Mouse (Mus musculus): Measurements from ENCODE around the gene Gm9903. TPM values are rescaled to one million over a fixed set of nuclear protein-coding genes. Genes with fewer than 3 reads are reported as not detected.

Gene Gm9903
- total and polyA plus RNA-seq, 2 experiments: 0.06 to 0.09 TPM

GRCm38 (mm10) chr5:33668223-33668622, 38.5 kb downstream of the Gm9903 start:
- H3K36me3 ChIP-seq (ENCODE audit: control insufficient read depth, insufficient read depth, low read length): no peaks in the 10 kb centered on the region
- no peaks in the 10 kb centered on the region for H3K4me1 ChIP-seq (ENCODE audit: control insufficient read depth, insufficient read depth, low read length)
- no peak overlapping the region for H3K27ac ChIP-seq (replicated peaks; ENCODE audit: insufficient read depth, low read depth, low read length)
- H3K9ac ChIP-seq (ENCODE audit: low read depth, low read length): no peak overlapping the region
- H3K27me3 ChIP-seq (ENCODE audit: control insufficient read depth, insufficient read depth, low read length): no peaks in the 10 kb centered on the region
- no peaks in the 10 kb centered on the region for H3K79me2 ChIP-seq (ENCODE audit: control insufficient read depth, insufficient read depth, low read length)
- H3K4me3 ChIP-seq (ENCODE audit: insufficient read depth, low read depth, low read length): no peak overlapping the region
- no peak for TF ChIP-seq CTCF (IDR thresholded peaks at IDR 0.05; ENCODE audit: low read depth, low read length)
- no peak for TF ChIP-seq POLR2A (IDR thresholded peaks at IDR 0.05; ENCODE audit: extremely low read depth, insufficient read depth, low read length)
- no peak for DNase-seq (ENCODE audit: extremely low read depth, low read depth, low spot score)

GRCm38 (mm10) chr5:33671659-33672058, 41.9 kb downstream of the Gm9903 start:
- no peaks in the 10 kb centered on the region for H3K36me3 ChIP-seq (ENCODE audit: control insufficient read depth, insufficient read depth, low read length)
- TF ChIP-seq POLR2A (IDR thresholded peaks at IDR 0.05; ENCODE audit: extremely low read depth, insufficient read depth, low read length) (no peak), CTCF (IDR thresholded peaks at IDR 0.05; ENCODE audit: low read depth, low read length) (no peak)
- H3K27me3 ChIP-seq (ENCODE audit: control insufficient read depth, insufficient read depth, low read length): no peaks in the 10 kb centered on the region
- no peak overlapping the region for H3K27ac ChIP-seq (replicated peaks; ENCODE audit: insufficient read depth, low read depth, low read length)
- H3K9ac ChIP-seq (ENCODE audit: low read depth, low read length): no peak overlapping the region
- no peak overlapping the region for H3K4me3 ChIP-seq (ENCODE audit: insufficient read depth, low read depth, low read length)
- no peaks in the 10 kb centered on the region for H3K4me1 ChIP-seq (ENCODE audit: control insufficient read depth, insufficient read depth, low read length)
- DNase-seq (ENCODE audit: extremely low read depth, low read depth, low spot score): no peak
- 79% methylated on average over 5 of the region's 5 CpGs for WGBS
- no peaks in the 10 kb centered on the region for H3K79me2 ChIP-seq (ENCODE audit: control insufficient read depth, insufficient read depth, low read length)

GRCm38 (mm10) chr5:33674439-33674838, 44.7 kb downstream of the Gm9903 start:
- TF ChIP-seq CTCF (IDR thresholded peaks at IDR 0.05; ENCODE audit: low read depth, low read length): no peak
- Histone ChIP-seq H3K9ac (ENCODE audit: low read depth, low read length) (no peak overlapping the region), H3K27ac (replicated peaks; ENCODE audit: insufficient read depth, low read depth, low read length) (no peak overlapping the region), H3K27me3 (ENCODE audit: control insufficient read depth, insufficient read depth, low read length) (no peaks in the 10 kb centered on the region), H3K79me2 (ENCODE audit: control insufficient read depth, insufficient read depth, low read length) (no peaks in the 10 kb centered on the region), H3K4me3 (ENCODE audit: insufficient read depth, low read depth, low read length) (no peak overlapping the region), H3K36me3 (ENCODE audit: control insufficient read depth, insufficient read depth, low read length) (no peaks in the 10 kb centered on the region), H3K4me1 (ENCODE audit: control insufficient read depth, insufficient read depth, low read length) (no peaks in the 10 kb centered on the region)
- WGBS: 56% methylated on average over 3 of the region's 3 CpGs
- DNase-seq (ENCODE audit: extremely low read depth, low read depth, low spot score): no peak

- 5% methylated on average over 1 of the region's 1 CpGs for WGBS
- no peak overlapping the region for H3K9ac ChIP-seq (ENCODE audit: low read depth, low read length)
- H3K4me3 ChIP-seq (ENCODE audit: insufficient read depth, low read depth, low read length): no peak overlapping the region
- H3K79me2 ChIP-seq (ENCODE audit: control insufficient read depth, insufficient read depth, low read length): no peaks in the 10 kb centered on the region
- H3K27me3 ChIP-seq (ENCODE audit: control insufficient read depth, insufficient read depth, low read length): no peaks in the 10 kb centered on the region
- H3K4me1 ChIP-seq (ENCODE audit: control insufficient read depth, insufficient read depth, low read length): no peaks in the 10 kb centered on the region
- no peaks in the 10 kb centered on the region for H3K36me3 ChIP-seq (ENCODE audit: control insufficient read depth, insufficient read depth, low read length)
- peak; percentile 19 for DNase-seq (ENCODE audit: extremely low read depth, low read depth, low spot score)
- no peak for TF ChIP-seq POLR2A (IDR thresholded peaks at IDR 0.05; ENCODE audit: extremely low read depth, insufficient read depth, low read length)
- TF ChIP-seq CTCF (IDR thresholded peaks at IDR 0.05; ENCODE audit: low read depth, low read length): peak; percentile 80
- no peak overlapping the region for H3K27ac ChIP-seq (replicated peaks; ENCODE audit: insufficient read depth, low read depth, low read length)
These were observed 46.2 kb downstream of the Gm9903 start for GRCm38 (mm10) chr5:33675964-33676363.

- Histone ChIP-seq H3K9ac (ENCODE audit: low read depth, low read length) (no peak overlapping the region), H3K27ac (replicated peaks; ENCODE audit: insufficient read depth, low read depth, low read length) (no peak overlapping the region), H3K4me3 (ENCODE audit: insufficient read depth, low read depth, low read length) (no peak overlapping the region), H3K4me1 (ENCODE audit: control insufficient read depth, insufficient read depth, low read length) (no peaks in the 10 kb centered on the region), H3K36me3 (ENCODE audit: control insufficient read depth, insufficient read depth, low read length) (no peaks in the 10 kb centered on the region), H3K27me3 (ENCODE audit: control insufficient read depth, insufficient read depth, low read length) (no peaks in the 10 kb centered on the region), H3K79me2 (ENCODE audit: control insufficient read depth, insufficient read depth, low read length) (no peaks in the 10 kb centered on the region)
- TF ChIP-seq POLR2A (IDR thresholded peaks at IDR 0.05; ENCODE audit: extremely low read depth, insufficient read depth, low read length) (no peak), CTCF (IDR thresholded peaks at IDR 0.05; ENCODE audit: low read depth, low read length) (no peak)
- 92% methylated on average over 5 of the region's 5 CpGs for WGBS
- no peak for DNase-seq (ENCODE audit: extremely low read depth, low read depth, low spot score)
These were observed 48.5 kb downstream of the Gm9903 start for GRCm38 (mm10) chr5:33678244-33678643.

- 54% methylated on average over 3 of the region's 3 CpGs for WGBS
- TF ChIP-seq POLR2A (IDR thresholded peaks at IDR 0.05; ENCODE audit: extremely low read depth, insufficient read depth, low read length) (no peak), CTCF (IDR thresholded peaks at IDR 0.05; ENCODE audit: low read depth, low read length) (no peak)
- H3K79me2 ChIP-seq (ENCODE audit: control insufficient read depth, insufficient read depth, low read length): no peaks in the 10 kb centered on the region
- H3K27me3 ChIP-seq (ENCODE audit: control insufficient read depth, insufficient read depth, low read length): no peaks in the 10 kb centered on the region
- no peaks in the 10 kb centered on the region for H3K4me1 ChIP-seq (ENCODE audit: control insufficient read depth, insufficient read depth, low read length)
- H3K27ac ChIP-seq (replicated peaks; ENCODE audit: insufficient read depth, low read depth, low read length): no peak overlapping the region
- H3K9ac ChIP-seq (ENCODE audit: low read depth, low read length): no peak overlapping the region
- no peak for DNase-seq (ENCODE audit: extremely low read depth, low read depth, low spot score)
- no peaks in the 10 kb centered on the region for H3K36me3 ChIP-seq (ENCODE audit: control insufficient read depth, insufficient read depth, low read length)
- no peak overlapping the region for H3K4me3 ChIP-seq (ENCODE audit: insufficient read depth, low read depth, low read length)
These were observed 51.3 kb downstream of the Gm9903 start for GRCm38 (mm10) chr5:33681044-33681443.

Other genes with a start within 250 kb of the Gm9903 start
- not detected in 2 replicates for gene Nkx1-1, start 195.9 kb upstream of the Gm9903 start, total RNA-seq (2014; rRNA removed)
- not detected in 2 replicates for gene Nkx1-1, start 195.9 kb upstream of the Gm9903 start, polyA plus RNA-seq (2012; rRNA removed)
- gene Fam53a, start 290 bp upstream of the Gm9903 start, total RNA-seq (2014; rRNA removed): 9.4 and 13.0 TPM in 2 replicates
- 19.4 and 21.6 TPM in 2 replicates for gene Fam53a, start 290 bp upstream of the Gm9903 start, polyA plus RNA-seq (2012; rRNA removed)
- gene Slbp, start 22.6 kb downstream of the Gm9903 start, total RNA-seq (2014; rRNA removed): 20.7 TPM in 2 replicates
- 5.6 and 6.3 TPM in 2 replicates for gene Slbp, start 22.6 kb downstream of the Gm9903 start, polyA plus RNA-seq (2012; rRNA removed)
- 0.92 and 2.3 TPM in 2 replicates for gene Tacc3, start 28.2 kb downstream of the Gm9903 start, total RNA-seq (2014; rRNA removed)
- 0.82 and 1.3 TPM in 2 replicates for gene Tacc3, start 28.2 kb downstream of the Gm9903 start, polyA plus RNA-seq (2012; rRNA removed)
- 12.0 and 13.8 TPM in 2 replicates for gene Tmem129, start 28.5 kb downstream of the Gm9903 start, total RNA-seq (2014; rRNA removed)
- 39.8 and 41.0 TPM in 2 replicates for gene Tmem129, start 28.5 kb downstream of the Gm9903 start, polyA plus RNA-seq (2012; rRNA removed)
- 18.8 and 18.9 TPM in 2 replicates for gene Fgfr3, start 91.7 kb downstream of the Gm9903 start, total RNA-seq (2014; rRNA removed)
- 47.7 and 57.0 TPM in 2 replicates for gene Fgfr3, start 91.7 kb downstream of the Gm9903 start, polyA plus RNA-seq (2012; rRNA removed)
- 17.9 and 19.0 TPM in 2 replicates for gene Letm1, start 152.9 kb downstream of the Gm9903 start, total RNA-seq (2014; rRNA removed)
- 48.5 and 66.4 TPM in 2 replicates for gene Letm1, start 152.9 kb downstream of the Gm9903 start, polyA plus RNA-seq (2012; rRNA removed)
- gene Nsd2, start 190.8 kb downstream of the Gm9903 start, total RNA-seq (2014; rRNA removed): 8.8 and 9.3 TPM in 2 replicates
- gene Nsd2, start 190.8 kb downstream of the Gm9903 start, polyA plus RNA-seq (2012; rRNA removed): 2.5 and 2.6 TPM in 2 replicates